ENCODE assay signal across 8 mouse cellular contexts in genomic region chr13:69809681-69810611, GRCm38 (mm10). TPM values are rescaled to one million over a fixed set of nuclear protein-coding genes. Genes with fewer than 3 reads are reported as not detected.
DNase-seq lines count a peak whose midpoint lies in the region; ATAC-seq and TF ChIP-seq lines count a peak whose summit lies in the region.

No protein-coding gene starts in this region.

- no peak for TF ChIP-seq POLR2A in bone marrow macrophage, adult 2 months (IDR thresholded peaks at IDR 0.05; ENCODE audit: borderline replicate concordance, low read depth, low read length)
- peak; percentile 70; the same call in 1 of the 2 replicates for TF ChIP-seq POLR2A in limb, embryonic 14.5 days (IDR thresholded peaks at IDR 0.05; ENCODE audit: borderline replicate concordance, extremely low read depth, insufficient read depth, insufficient read length)

- peak; percentile 92 for ATAC-seq in embryonic facial prominence, embryonic 15.5 days (ENCODE audit: insufficient number of reproducible peaks, low FRiP score, low TSS enrichment, low read depth)
- peak; percentile 98 for ATAC-seq in limb, embryonic 14.5 days (ENCODE audit: low FRiP score, low read depth)
- ATAC-seq in midbrain, embryonic 16.5 days = peak; percentile 96

- H3K36me3 ChIP-seq in embryonic facial prominence, embryonic 15.5 days = peaks cover 20% of the 10 kb centered on the region
- H3K36me3 ChIP-seq in limb, embryonic 14.5 days (ENCODE audit: control insufficient read depth, insufficient read depth, low read length) = peaks cover 28% of the 10 kb centered on the region
- H3K36me3 ChIP-seq in midbrain, embryonic 16.5 days (ENCODE audit: control insufficient read depth, insufficient read depth, low read length) = peaks cover 19% of the 10 kb centered on the region

- WGBS in embryonic facial prominence, embryonic 15.5 days = 1% methylated on average over 55 of the region's 55 CpGs
- 2% methylated on average over 53 of the region's 55 CpGs for WGBS in limb, embryonic 14.5 days
- under 1% methylated on average over 55 of the region's 55 CpGs for WGBS in midbrain, embryonic 16.5 days

- DNase-seq in B cell, adult 2 months = peak; percentile 89 to 90
- peak; percentile 80 for DNase-seq in heart, adult 8-10 months (ENCODE audit: low spot score)
- peak; percentile 83 for DNase-seq in kidney, adult 9 months
- peak; percentile 76 for DNase-seq in limb, embryonic 14.5 days (ENCODE audit: low spot score)
- peak; percentile 82 to 90 for DNase-seq in spleen, postnatal 10 days (ENCODE audit: low spot score in 2 of 2)

- H3K4me2 ChIP-seq in embryonic facial prominence, embryonic 15.5 days (replicated peaks) = peak overlapping the region; percentile 90
- H3K4me2 ChIP-seq in limb, embryonic 14.5 days (replicated peaks; ENCODE audit: low read depth, low read length, severe bottlenecking) = peak overlapping the region; percentile 87
- peak overlapping the region; percentile 100 for H3K4me2 ChIP-seq in midbrain, embryonic 16.5 days (ENCODE audit: low read length)

- no peaks in the 10 kb centered on the region for H3K9me3 ChIP-seq in embryonic facial prominence, embryonic 15.5 days (replicated peaks)
- no peaks in the 10 kb centered on the region for H3K9me3 ChIP-seq in limb, embryonic 14.5 days (ENCODE audit: control insufficient read depth, low read length)
- H3K9me3 ChIP-seq in midbrain, embryonic 16.5 days (replicated peaks; ENCODE audit: control insufficient read depth, low read length, poor library complexity, severe bottlenecking) = no peaks in the 10 kb centered on the region

- H3K4me3 ChIP-seq in bone marrow macrophage, adult 2 months (ENCODE audit: insufficient read depth, low read length) = peak overlapping the region; percentile 98
- peak overlapping the region; percentile 98 for H3K4me3 ChIP-seq in embryonic facial prominence, embryonic 15.5 days (replicated peaks)
- H3K4me3 ChIP-seq in limb, embryonic 14.5 days (replicated peaks; ENCODE audit: low read length) = peak overlapping the region; percentile 86
- H3K4me3 ChIP-seq in midbrain, embryonic 16.5 days (ENCODE audit: low read depth, low read length) = peak overlapping the region; percentile 91

- peak overlapping the region; percentile 90 for H3K9ac ChIP-seq in embryonic facial prominence, embryonic 15.5 days
- peak overlapping the region; percentile 88 for H3K9ac ChIP-seq in limb, embryonic 14.5 days (ENCODE audit: low read depth, low read length, severe bottlenecking)
- peak overlapping the region; percentile 88 for H3K9ac ChIP-seq in midbrain, embryonic 16.5 days (ENCODE audit: low read depth, low read length)

- H3K4me1 ChIP-seq in bone marrow macrophage, adult 2 months (ENCODE audit: control insufficient read depth, insufficient read depth, low read length) = peaks cover 8% of the 10 kb centered on the region; the same call in 1 of the 2 replicates
- peaks cover 19% of the 10 kb centered on the region for H3K4me1 ChIP-seq in embryonic facial prominence, embryonic 15.5 days
- H3K4me1 ChIP-seq in limb, embryonic 14.5 days (ENCODE audit: control insufficient read depth, insufficient read depth, low read length) = peaks cover 12% of the 10 kb centered on the region
- peaks cover 18% of the 10 kb centered on the region for H3K4me1 ChIP-seq in midbrain, embryonic 16.5 days (ENCODE audit: control insufficient read depth, insufficient read depth, low read length)

- no peak for TF ChIP-seq CTCF in bone marrow macrophage, adult 2 months (IDR thresholded peaks at IDR 0.05; ENCODE audit: low read depth, low read length)

- peaks cover 5% of the 10 kb centered on the region; the same call in 1 of the 2 replicates for H3K27me3 ChIP-seq in embryonic facial prominence, embryonic 15.5 days
- no peaks in the 10 kb centered on the region for H3K27me3 ChIP-seq in limb, embryonic 14.5 days (ENCODE audit: control insufficient read depth, insufficient read depth, low read length)
- H3K27me3 ChIP-seq in midbrain, embryonic 16.5 days (ENCODE audit: control insufficient read depth, insufficient read depth, low read depth, low read length) = no peaks in the 10 kb centered on the region

- no peak overlapping the region for H3K27ac ChIP-seq in bone marrow macrophage, adult 2 months (ENCODE audit: insufficient read depth, low read depth, low read length)
- 0 out of 2 replicates have a peak overlapping the region, but pooled peaks have one; percentile 48 for H3K27ac ChIP-seq in embryonic facial prominence, embryonic 15.5 days (replicated peaks)
- H3K27ac ChIP-seq in limb, embryonic 14.5 days (replicated peaks; ENCODE audit: low read depth, low read length) = peak overlapping the region; percentile 39; the same call in 1 of the 2 replicates
- H3K27ac ChIP-seq in midbrain, embryonic 16.5 days (ENCODE audit: low read length) = 0 out of 2 replicates have a peak overlapping the region, but pooled peaks have one; percentile 33

RNA-seq across cellular contexts. Expression of gene Med10, which starts 7.8 kb away (rescaled TPM):
- 49.9 and 55.0 TPM in 2 replicates for polyA plus RNA-seq in bone marrow macrophage, adult 2 months (2012; ENCODE audit: insufficient read depth, insufficient read length, missing spikeins)
- 126 and 129 TPM in 2 replicates for polyA plus RNA-seq in embryonic facial prominence, embryonic 15.5 days (2015; fragmentation: Nextera tagmentation; extraction: Ambion mirVana)
- total RNA-seq in heart, adult 8-10 months (2022) = 10 to 100 TPM; 23.3 to 29.4 (median 27.0) TPM
- polyA plus RNA-seq in limb, embryonic 14.5 days (2012; rRNA removed) = 67.9 and 72.0 TPM in 2 replicates
- polyA plus RNA-seq in limb, embryonic 14.5 days (2014; fragmentation: Nextera tagmentation; extraction: Ambion mirVana) = 121 and 128 TPM in 2 replicates
- 134 and 139 TPM in 2 replicates for polyA plus RNA-seq in midbrain, embryonic 16.5 days (2015; fragmentation: Nextera tagmentation; extraction: Ambion mirVana)
